Comparison of ENCODE assay signal across 8 mouse cellular contexts in the genomic region with DNA sequence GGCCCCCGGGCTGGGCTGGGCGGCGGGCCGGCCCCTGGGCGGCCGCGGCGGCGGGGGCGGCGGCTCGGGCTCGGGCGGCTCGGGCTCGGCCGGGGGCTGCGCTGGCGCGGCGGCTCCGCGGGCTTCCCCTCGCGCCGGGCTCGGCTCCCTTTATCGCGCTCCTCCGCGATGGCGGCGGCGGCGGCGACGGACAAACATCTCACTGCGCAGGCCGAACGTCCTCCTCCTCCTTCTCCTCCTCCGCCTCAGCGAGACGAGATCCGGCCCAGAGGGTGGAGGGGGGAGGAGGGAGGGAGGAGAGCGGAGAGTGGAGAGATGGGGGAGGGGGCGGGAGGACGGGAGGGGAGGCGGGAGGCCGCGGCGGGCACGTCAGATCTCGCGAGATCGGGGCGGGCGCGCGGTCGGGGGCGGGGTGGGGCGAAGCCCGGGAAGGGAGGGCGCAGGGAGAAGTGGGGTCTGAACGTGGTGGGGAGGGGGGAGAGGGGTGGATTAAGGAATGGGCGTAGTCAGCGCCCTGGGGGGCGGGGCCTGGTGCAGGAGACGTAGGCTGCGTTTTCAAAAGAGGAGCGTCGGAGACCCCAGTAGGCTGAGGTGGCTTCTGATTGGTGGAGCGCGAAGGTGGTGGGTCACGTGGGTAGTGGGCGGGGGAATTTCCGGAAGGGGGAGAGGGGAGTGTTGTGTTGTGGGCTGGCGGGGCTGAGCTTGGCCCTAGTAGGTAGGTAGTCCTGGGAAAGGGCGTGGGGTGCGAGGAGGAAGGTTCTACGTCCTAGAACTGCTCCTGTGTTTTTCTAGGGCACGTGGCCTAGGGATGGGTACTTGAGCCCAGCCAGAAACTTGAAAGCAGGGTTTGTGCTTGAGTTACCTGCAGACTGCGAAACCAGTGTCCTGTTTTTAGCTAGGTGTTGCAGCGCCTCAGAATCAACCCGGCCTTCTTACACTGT. TPM values are rescaled to one million over a fixed set of nuclear protein-coding genes. Genes with fewer than 3 reads are reported as not detected.
DNase-seq lines count a peak whose midpoint lies in the region; ATAC-seq and TF ChIP-seq lines count a peak whose summit lies in the region.

A gene (minus strand): TSS at position 45 of the 941 bp plus-strand sequence.

- H3K4me3 ChIP-seq in cortical plate, adult 2 months (ENCODE audit: insufficient read depth, low read length), result peak within 1 kb of the TSS; percentile 49
- peak within 1 kb of the TSS; percentile 97 for H3K4me3 ChIP-seq in megakaryocyte, embryonic 14.5 days (replicated peaks)

- peak; percentile 85 for TF ChIP-seq POLR2A in cortical plate, adult 2 months (IDR thresholded peaks at IDR 0.05; ENCODE audit: extremely low read depth, insufficient read depth, low read length)

- peak within 1 kb of the TSS; percentile 74 for H3K27ac ChIP-seq in cortical plate, adult 2 months (ENCODE audit: insufficient read depth, low read length)

- no peaks in the 10 kb centered on the region for H3K9me3 ChIP-seq in megakaryocyte, embryonic 14.5 days

- peak; percentile 93 to 94 for DNase-seq in gastrocnemius, adult 8-10 months (ENCODE audit: low spot score in 2 of 2)
- DNase-seq in hindlimb bud, embryonic 11.5 days (ENCODE audit: extremely low spot score, low read depth, low spot score), result peak; percentile 92
- peak; percentile 81 to 95 for DNase-seq in left cerebral cortex, adult 8-10 months (ENCODE audit: low spot score in 2 of 2)
- peak; percentile 97 to 98 for DNase-seq in right cerebral cortex, postnatal 10 days (ENCODE audit: low spot score in 2 of 2)
- peak; percentile 91 for DNase-seq in urinary bladder, postnatal 25 days (ENCODE audit: low spot score)

- no peaks in the 10 kb centered on the region for H3K27me3 ChIP-seq in megakaryocyte, embryonic 14.5 days (replicated peaks)

- no peak for TF ChIP-seq CTCF in cortical plate, adult 2 months (IDR thresholded peaks at IDR 0.05; ENCODE audit: extremely low read depth, insufficient read depth, low read length)

- H3K4me1 ChIP-seq in cortical plate, adult 2 months (ENCODE audit: control insufficient read depth, insufficient read depth, low read length), result peaks cover 3% of the 10 kb centered on the region; the same call in 1 of the 2 replicates
- H3K4me1 ChIP-seq in megakaryocyte, embryonic 14.5 days, result peaks cover 33% of the 10 kb centered on the region

- ATAC-seq in activated CD4-positive, CD25-positive, alpha-beta regulatory T cell, adult 4 months, result peak; percentile 83

- peaks cover 9% of the 10 kb centered on the region for H3K36me3 ChIP-seq in megakaryocyte, embryonic 14.5 days (replicated peaks; ENCODE audit: low read length)

RNA-seq across cellular contexts. Expression of the gene that starts here (rescaled TPM):
- polyA plus RNA-seq in activated CD4-positive, CD25-positive, alpha-beta regulatory T cell, adult 4 months (2017; shearing (Covaris generic)), result 10 to 100 TPM; 33.8 to 49.2 TPM
- polyA plus RNA-seq in cortical plate, adult 2 months (2012; rRNA removed), result 66.8 and 71.5 TPM in 2 replicates
- total RNA-seq in gastrocnemius, adult 8-10 months (2022), result 100 to 1,000 TPM; 255 to 288 (median 276) TPM
- total RNA-seq in left cerebral cortex, adult 8-10 months (2022), result 100 to 1,000 TPM; 121 to 151 (median 142) TPM
- polyA plus RNA-seq in megakaryocyte, embryonic 14.5 days (2012; ENCODE audit: insufficient read depth, low replicate concordance), result 1.1 and 10.6 TPM in 2 replicates

Comparison
In these comparisons a context has a peak if more than half of its experiments do, and no peak if none do; other contexts are left out.
1. Peak in every context shown above with its lines: DNase-seq, ATAC-seq, H3K4me3 ChIP-seq and H3K27ac ChIP-seq.